Mouse (Mus musculus): ENCODE measurements at regions not wholly inside any gene's neighbourhood (a gene's known extent, or its start where the extent isn't known, plus 50 kb on each side); places are given as distances from the start of the nearest gene placed in this dataset.

- no peak for DNase-seq (ENCODE audit: low spot score in 2 of 2)
Observed at GRCm38 (mm10) chr1:119259455-119259854, 162.6 kb downstream of the Inhbb start.

- DNase-seq (ENCODE audit: low spot score in 2 of 2): peak; percentile 36 to 61
Observed at GRCm38 (mm10) chr1:119256769-119257168, 165.3 kb downstream of the Inhbb start.

GRCm38 (mm10) chr1:119256097-119256473 lies 166.0 kb downstream of the Inhbb start:
- DNase-seq (ENCODE audit: low spot score in 2 of 2): no peak

DNA sequence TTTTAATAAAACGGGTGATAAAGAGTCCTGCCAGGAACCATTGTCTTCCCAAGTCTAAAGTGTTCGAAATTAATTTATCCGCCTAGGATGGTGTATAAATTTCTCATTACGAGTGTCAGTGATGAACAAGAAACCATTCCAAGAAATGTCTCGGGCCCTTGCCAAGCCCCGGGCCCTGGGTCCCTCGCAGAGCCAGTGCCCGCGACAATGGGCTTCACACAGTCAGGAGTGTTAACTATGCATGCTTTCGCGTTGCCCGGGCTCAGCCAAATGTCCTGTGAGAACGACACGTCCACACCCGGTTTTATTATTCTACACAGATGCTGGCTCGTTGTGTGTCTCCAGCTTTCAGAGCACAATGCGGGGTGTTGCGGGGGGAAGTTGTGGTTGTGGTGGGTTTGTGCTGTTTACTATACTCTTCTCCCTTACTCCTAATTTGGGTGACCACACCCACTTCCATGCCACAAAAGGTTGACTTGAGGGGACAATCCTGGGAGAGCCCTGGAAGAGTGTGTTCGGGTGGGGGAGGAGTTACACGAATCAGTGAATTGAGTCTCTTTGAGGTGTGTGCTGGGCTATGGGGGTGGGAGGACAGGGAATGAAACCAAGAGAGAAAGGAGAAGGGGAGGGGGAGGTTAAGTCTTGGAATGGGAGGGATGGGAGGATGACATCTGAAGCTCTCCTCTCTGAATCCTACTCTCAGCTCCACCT lies 166.5 kb downstream of the Inhbb start:
- no peak for DNase-seq (ENCODE audit: low spot score in 2 of 2)

GRCm38 (mm10) chr1:119254928-119255327 lies 167.1 kb downstream of the Inhbb start:
- no peak for DNase-seq (ENCODE audit: low spot score in 2 of 2)

- no peak for DNase-seq (ENCODE audit: low spot score in 2 of 2)
Observed at GRCm38 (mm10) chr1:119253371-119253851, 168.6 kb downstream of the Inhbb start.

DNA sequence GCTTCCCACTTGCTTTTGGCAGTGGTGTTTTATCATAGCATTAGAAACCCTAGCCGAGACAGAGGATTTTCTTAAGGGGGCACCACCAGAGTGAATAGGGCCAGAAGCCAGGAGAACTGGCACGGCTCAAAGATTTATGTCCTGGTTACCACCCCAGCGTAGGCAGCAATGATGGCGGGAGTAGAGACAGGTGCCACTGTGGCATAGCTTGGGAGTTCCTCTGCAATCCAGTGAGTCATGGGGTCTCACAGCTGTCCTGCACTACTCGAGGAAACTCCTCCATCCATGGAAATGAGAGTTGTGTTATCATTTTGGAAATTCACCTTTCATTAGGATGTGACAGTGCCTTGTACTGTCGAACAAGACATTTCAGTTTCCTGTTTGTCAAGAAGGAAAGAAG lies 169.6 kb downstream of the Inhbb start:
- DNase-seq (ENCODE audit: low spot score in 2 of 2): no peak

- DNase-seq (ENCODE audit: low spot score in 2 of 2): no peak
Observed at GRCm38 (mm10) chr1:119251741-119252140, 170.3 kb downstream of the Inhbb start.

GRCm38 (mm10) chr1:119248776-119249495 lies 173.1 kb downstream of the Inhbb start:
- no peak for DNase-seq (ENCODE audit: low spot score in 2 of 2)

DNA sequence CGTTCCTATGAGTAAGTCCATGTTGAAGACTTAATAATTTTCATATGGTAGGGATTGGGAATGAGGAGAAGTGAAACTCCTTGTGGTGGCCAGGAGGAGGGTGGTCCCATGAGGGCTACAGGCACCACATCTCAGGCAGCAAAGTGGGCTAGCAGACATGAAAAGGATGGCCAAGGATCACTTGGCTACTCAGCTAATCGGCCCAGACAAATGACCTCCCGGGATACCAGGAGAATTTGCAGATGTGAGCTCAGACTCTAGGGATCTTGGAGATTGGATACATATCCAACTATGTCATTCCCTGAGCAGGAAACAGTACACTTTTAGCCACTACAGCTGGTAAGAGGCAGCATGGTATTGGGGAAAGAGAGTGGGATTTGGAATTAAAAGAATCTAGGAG lies 174.9 kb downstream of the Inhbb start:
- no peak for DNase-seq (ENCODE audit: low spot score in 2 of 2)

- no peak for DNase-seq (ENCODE audit: low spot score in 2 of 2)
Observed at GRCm38 (mm10) chr1:119238463-119238862, 183.6 kb downstream of the Inhbb start.

GRCm38 (mm10) chr1:119236787-119237186 lies 183.4 kb upstream of the Gli2 start:
- no peak for DNase-seq (ENCODE audit: low spot score in 2 of 2)

GRCm38 (mm10) chr1:119234449-119234848 lies 181.0 kb upstream of the Gli2 start:
- DNase-seq (ENCODE audit: low spot score in 2 of 2): peak; percentile 15 to 17

DNA sequence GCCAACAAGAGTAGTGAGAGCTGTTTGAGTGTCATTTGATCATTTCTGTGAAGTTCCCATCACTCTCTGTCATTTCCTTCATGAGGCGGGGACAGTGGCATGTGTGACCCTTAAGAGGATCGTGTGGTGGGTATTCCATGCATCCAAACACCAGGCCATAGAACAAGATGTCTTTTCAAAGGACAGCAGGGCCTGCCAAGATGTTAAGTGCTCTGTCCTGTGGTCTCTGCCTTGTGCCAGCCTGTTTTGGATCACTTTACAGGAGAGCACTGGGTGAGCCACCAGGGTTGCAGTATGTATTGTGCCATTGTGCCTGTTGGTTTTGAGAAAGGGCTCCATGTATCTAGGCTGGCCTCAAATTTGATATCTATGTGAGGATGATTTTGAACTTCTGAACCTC lies 173.6 kb upstream of the Gli2 start:
- no peak for DNase-seq (ENCODE audit: low spot score in 2 of 2)

- DNase-seq (ENCODE audit: low spot score in 2 of 2): no peak
Observed at GRCm38 (mm10) chr1:119223876-119224275, 170.5 kb upstream of the Gli2 start.

DNA sequence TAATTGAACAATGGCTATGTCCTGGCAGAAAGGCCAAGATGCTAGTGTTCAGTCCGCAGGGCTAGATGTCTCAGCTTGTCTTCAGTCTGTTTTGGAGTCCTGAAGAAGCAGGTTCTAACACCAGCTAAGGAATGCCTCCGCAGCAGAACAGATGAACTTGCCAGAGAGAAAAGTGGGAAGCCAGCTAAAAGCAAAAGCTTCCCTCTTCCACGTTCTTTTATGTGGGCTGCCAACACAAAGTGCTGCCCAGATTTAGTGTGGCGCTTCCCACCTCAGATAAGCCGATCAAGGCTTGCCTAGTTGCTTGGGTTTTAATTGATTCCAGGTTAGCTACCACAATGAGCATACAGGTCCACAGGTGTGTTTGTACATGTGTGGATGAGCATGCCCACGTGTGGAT lies 168.5 kb upstream of the Gli2 start:
- no peak for DNase-seq (ENCODE audit: low spot score in 2 of 2)

DNA sequence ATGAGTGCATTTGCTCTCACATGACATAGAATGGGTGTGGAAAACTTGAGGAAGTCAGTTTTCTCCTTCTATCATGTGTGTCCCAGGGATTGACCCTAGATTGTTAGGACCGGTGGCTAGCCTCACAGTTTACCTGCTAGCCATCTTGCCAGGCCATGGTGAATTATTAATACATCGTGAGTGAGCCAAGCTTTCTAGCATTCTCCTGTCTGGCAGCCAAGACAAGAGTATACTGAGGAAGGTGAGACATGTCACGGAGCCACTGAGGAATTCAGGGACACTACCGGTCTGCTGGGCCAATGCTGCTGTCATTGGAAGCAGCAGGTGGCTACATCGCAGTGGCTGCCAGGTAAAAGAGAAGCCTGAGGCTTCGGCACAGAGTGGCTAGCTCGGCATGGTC lies 167.6 kb upstream of the Gli2 start:
- no peak for DNase-seq (ENCODE audit: low spot score in 2 of 2)

DNA sequence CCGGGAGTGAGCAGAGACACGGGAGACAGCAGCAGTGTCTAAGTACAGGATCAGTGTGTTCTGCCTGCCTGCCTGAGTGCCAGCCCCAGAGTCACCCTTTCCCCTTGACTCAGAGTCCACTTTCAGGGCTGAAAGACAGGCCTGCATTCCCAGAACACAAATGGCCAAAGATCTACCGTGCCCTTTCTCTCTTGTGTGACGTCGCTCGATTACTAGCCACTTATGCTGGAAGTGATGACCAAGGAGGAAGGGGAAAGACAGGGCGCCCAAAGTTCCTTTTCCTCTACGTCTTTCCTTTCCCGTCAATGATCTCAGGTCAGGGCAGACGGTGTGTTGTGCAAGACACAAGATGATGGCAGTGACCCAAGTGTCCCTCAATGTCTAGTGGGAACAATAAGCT lies 166.4 kb upstream of the Gli2 start:
- DNase-seq (ENCODE audit: low spot score in 2 of 2): no peak

DNA sequence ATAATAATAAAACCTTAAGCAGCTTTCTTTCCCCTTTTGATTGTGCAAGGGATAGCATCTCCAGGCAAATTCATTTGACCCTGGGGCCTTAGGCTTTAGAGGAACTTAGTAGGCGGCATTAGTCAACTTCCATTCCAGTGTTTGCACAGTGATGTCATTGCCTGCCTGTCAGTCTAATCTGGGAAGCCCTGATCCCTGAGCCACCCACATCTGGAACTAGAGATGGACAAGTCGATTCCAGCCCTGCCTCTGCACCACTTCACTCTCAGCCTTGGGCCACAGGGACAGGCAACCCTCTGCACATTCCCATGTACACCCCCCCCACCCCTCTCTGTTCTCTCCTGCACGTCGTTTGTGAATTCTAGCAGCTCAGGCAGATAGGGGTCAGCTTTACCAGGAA lies 164.0 kb upstream of the Gli2 start:
- no peak for DNase-seq (ENCODE audit: low spot score in 2 of 2)

GRCm38 (mm10) chr1:119209607-119210007 lies 156.2 kb upstream of the Gli2 start:
- no peak for DNase-seq (ENCODE audit: low spot score in 2 of 2)

GRCm38 (mm10) chr1:119202456-119202855 lies 149.0 kb upstream of the Gli2 start:
- no peak for DNase-seq (ENCODE audit: low spot score in 2 of 2)

DNA sequence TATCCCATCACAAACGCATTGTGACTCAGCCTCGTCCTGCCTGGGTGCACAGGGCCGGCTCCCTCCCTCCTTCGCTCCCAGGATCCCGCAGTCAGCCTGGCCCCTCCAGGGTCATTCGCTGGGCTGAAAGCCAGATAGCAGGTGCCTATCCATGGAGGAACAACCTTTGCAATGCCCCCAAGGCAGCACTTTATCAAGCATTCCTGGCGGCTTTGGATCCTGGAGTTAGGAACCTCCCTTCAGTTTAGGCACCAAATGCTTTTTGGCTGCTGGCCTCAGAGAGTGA lies 143.9 kb upstream of the Gli2 start:
- DNase-seq (ENCODE audit: low spot score in 2 of 2): no peak

- DNase-seq (ENCODE audit: low spot score in 2 of 2): no peak
Observed at GRCm38 (mm10) chr1:119196674-119197414, 143.4 kb upstream of the Gli2 start.
